ENCODE assay signal across 8 mouse cellular contexts in genomic region chr11:116024356-116024808, GRCm38 (mm10). TPM values are rescaled to one million over a fixed set of nuclear protein-coding genes. Genes with fewer than 3 reads are reported as not detected.
A peak's percentile ranks its signal among the peaks of the same experiment; 100 is the strongest.
DNase-seq lines count a peak whose midpoint lies in the region; ATAC-seq and TF ChIP-seq lines count a peak whose summit lies in the region.

No protein-coding gene starts in this region.

- H3K4me3 ChIP-seq in gastrocnemius, adult 2 months, result peak overlapping the region; percentile 93
- peak overlapping the region; percentile 72 for H3K4me3 ChIP-seq in hindbrain, postnatal 0 days (ENCODE audit: low read length)
- H3K4me3 ChIP-seq in megakaryocyte, embryonic 14.5 days (replicated peaks), result peak overlapping the region; percentile 94

- intact Hi-C loops in gastrocnemius, adult 2 months (cut with DNase I), result no loop called here

- H3K4me1 ChIP-seq in hindbrain, postnatal 0 days (ENCODE audit: insufficient read depth, low read length), result peaks cover 9% of the 10 kb centered on the region; the same call in 1 of the 2 replicates
- peaks cover 44% of the 10 kb centered on the region for H3K4me1 ChIP-seq in megakaryocyte, embryonic 14.5 days

- H3K9me3 ChIP-seq in hindbrain, postnatal 0 days (ENCODE audit: low read length), result no peaks in the 10 kb centered on the region
- H3K9me3 ChIP-seq in megakaryocyte, embryonic 14.5 days, result no peaks in the 10 kb centered on the region

- no peak overlapping the region; the same call in 1 of the 2 replicates for H3K4me2 ChIP-seq in hindbrain, postnatal 0 days (ENCODE audit: low read depth, low read length)

- WGBS in hindbrain, postnatal 0 days, result under 1% methylated on average over 37 of the region's 37 CpGs

- DNase-seq in gastrocnemius, adult 2 months, result peak; percentile 96
- peak; percentile 99 for DNase-seq in hindbrain, postnatal 0 days (ENCODE audit: low spot score)
- peak; percentile 94 to 99 for DNase-seq in left cerebral cortex, adult 8-10 months (ENCODE audit: low spot score in 2 of 2)
- DNase-seq in right cerebral cortex, postnatal 10 days (ENCODE audit: low spot score in 2 of 2), result peak; percentile 98 to 99
- peak; percentile 98 for DNase-seq in yolk sac, embryonic 10.5 days (ENCODE audit: low spot score)

- H3K27ac ChIP-seq in gastrocnemius, adult 2 months, result peak overlapping the region; percentile 100
- peak overlapping the region; percentile 99 for H3K27ac ChIP-seq in hindbrain, postnatal 0 days

- H3K27me3 ChIP-seq in hindbrain, postnatal 0 days (ENCODE audit: insufficient read depth, low read length), result no peaks in the 10 kb centered on the region
- no peaks in the 10 kb centered on the region for H3K27me3 ChIP-seq in megakaryocyte, embryonic 14.5 days (replicated peaks)

- H3K9ac ChIP-seq in hindbrain, postnatal 0 days (replicated peaks; ENCODE audit: low read length), result peak overlapping the region; percentile 99

- ATAC-seq in activated CD4-positive, CD25-positive, alpha-beta regulatory T cell, adult 4 months, result peak; percentile 85
- ATAC-seq in common myeloid progenitor, adult 5-6 weeks (replicated peaks; ENCODE audit: low read depth, poor library complexity, severe bottlenecking), result peak; percentile 78
- peak; percentile 96 for ATAC-seq in hindbrain, postnatal 0 days

- peaks cover 9% of the 10 kb centered on the region for H3K36me3 ChIP-seq in hindbrain, postnatal 0 days (ENCODE audit: insufficient read depth, low read length)
- peaks cover 24% of the 10 kb centered on the region for H3K36me3 ChIP-seq in megakaryocyte, embryonic 14.5 days (replicated peaks; ENCODE audit: low read length)

- TF ChIP-seq CTCF in gastrocnemius, adult 2 months (IDR thresholded peaks at IDR 0.05), result no peak
- no peak for TF ChIP-seq CTCF in hindbrain, postnatal 0 days (IDR thresholded peaks at IDR 0.05; ENCODE audit: low read depth)

RNA-seq across cellular contexts. Expression of gene H3f3b, which starts 3.4 kb away (rescaled TPM):
- 1,000 to 10,000 TPM; 1,520 to 1,873 TPM for polyA plus RNA-seq in activated CD4-positive, CD25-positive, alpha-beta regulatory T cell, adult 4 months (2017; shearing (Covaris generic))
- 867 and 869 TPM in 2 replicates for total RNA-seq in common myeloid progenitor, adult 5-6 weeks (2017)
- total RNA-seq in gastrocnemius, adult 2 months (2021), result 10 to 100 TPM; 55.9 to 58.7 TPM
- total RNA-seq in hindbrain, postnatal 0 days (2014; rRNA removed), result 603 and 627 TPM in 2 replicates
- polyA plus RNA-seq in hindbrain, postnatal 0 days (2015; fragmentation: Nextera tagmentation; extraction: Ambion mirVana), result 2,179 and 2,253 TPM in 2 replicates
- 100 to 1,000 TPM; 272 to 296 (median 284) TPM for total RNA-seq in left cerebral cortex, adult 8-10 months (2022)
- 819 and 908 TPM in 2 replicates for polyA plus RNA-seq in megakaryocyte, embryonic 14.5 days (2012; ENCODE audit: insufficient read depth, low replicate concordance)

RNA-seq across cellular contexts. Expression of gene Unk, which starts 5.7 kb away (rescaled TPM):
- 10 to 100 TPM; 10.4 to 12.3 TPM for polyA plus RNA-seq in activated CD4-positive, CD25-positive, alpha-beta regulatory T cell, adult 4 months (2017; shearing (Covaris generic))
- total RNA-seq in common myeloid progenitor, adult 5-6 weeks (2017), result 15.8 and 28.5 TPM in 2 replicates
- 1 to 10 TPM; 7.0 to 7.4 TPM for total RNA-seq in gastrocnemius, adult 2 months (2021)
- 47.1 and 50.2 TPM in 2 replicates for total RNA-seq in hindbrain, postnatal 0 days (2014; rRNA removed)
- polyA plus RNA-seq in hindbrain, postnatal 0 days (2015; fragmentation: Nextera tagmentation; extraction: Ambion mirVana), result 22.8 and 24.5 TPM in 2 replicates
- 10 to 100 TPM; 23.4 to 27.7 (median 25.0) TPM for total RNA-seq in left cerebral cortex, adult 8-10 months (2022)
- 18.8 and 53.4 TPM in 2 replicates for polyA plus RNA-seq in megakaryocyte, embryonic 14.5 days (2012; ENCODE audit: insufficient read depth, low replicate concordance)

RNA-seq across cellular contexts. Expression of gene Galk1, which starts 11.9 kb away (rescaled TPM):
- 10 to 100 TPM; 23.0 to 25.3 TPM for polyA plus RNA-seq in activated CD4-positive, CD25-positive, alpha-beta regulatory T cell, adult 4 months (2017; shearing (Covaris generic))
- total RNA-seq in common myeloid progenitor, adult 5-6 weeks (2017), result 34.6 and 43.6 TPM in 2 replicates
- 1 to 10 TPM; 3.0 to 3.8 TPM for total RNA-seq in gastrocnemius, adult 2 months (2021)
- 51.5 and 52.3 TPM in 2 replicates for total RNA-seq in hindbrain, postnatal 0 days (2014; rRNA removed)
- polyA plus RNA-seq in hindbrain, postnatal 0 days (2015; fragmentation: Nextera tagmentation; extraction: Ambion mirVana), result 60.3 and 61.7 TPM in 2 replicates
- total RNA-seq in left cerebral cortex, adult 8-10 months (2022), result 10 to 100 TPM; 16.1 to 19.7 (median 18.6) TPM
- 197 and 238 TPM in 2 replicates for polyA plus RNA-seq in megakaryocyte, embryonic 14.5 days (2012; ENCODE audit: insufficient read depth, low replicate concordance)

RNA-seq across cellular contexts. Expression of gene Itgb4, which starts 49.9 kb away (rescaled TPM):
- polyA plus RNA-seq in activated CD4-positive, CD25-positive, alpha-beta regulatory T cell, adult 4 months (2017; shearing (Covaris generic)), result not detected
- total RNA-seq in common myeloid progenitor, adult 5-6 weeks (2017), result 0.29 and 5.1 TPM in 2 replicates
- 1 to 10 TPM; 4.2 to 4.5 TPM for total RNA-seq in gastrocnemius, adult 2 months (2021)
- 1.7 and 3.1 TPM in 2 replicates for total RNA-seq in hindbrain, postnatal 0 days (2014; rRNA removed)
- 2.2 and 2.8 TPM in 2 replicates for polyA plus RNA-seq in hindbrain, postnatal 0 days (2015; fragmentation: Nextera tagmentation; extraction: Ambion mirVana)
- 10 to 100 TPM in 3 of 4 experiments, 1 to 10 TPM in 1; 9.4 to 13.4 (median 11.3) TPM for total RNA-seq in left cerebral cortex, adult 8-10 months (2022)
- 5.6 and 6.9 TPM in 2 replicates for polyA plus RNA-seq in megakaryocyte, embryonic 14.5 days (2012; ENCODE audit: insufficient read depth, low replicate concordance)

RNA-seq across cellular contexts. Expression of gene Unc13d, which starts 53.4 kb away (rescaled TPM):
- polyA plus RNA-seq in activated CD4-positive, CD25-positive, alpha-beta regulatory T cell, adult 4 months (2017; shearing (Covaris generic)), result 100 to 1,000 TPM in 1 of 2 experiments, 10 to 100 TPM in 1; 68.6 to 116 TPM
- total RNA-seq in common myeloid progenitor, adult 5-6 weeks (2017), result 29.7 and 29.9 TPM in 2 replicates
- under 1 TPM; 0.13 to 0.50 TPM for total RNA-seq in gastrocnemius, adult 2 months (2021)
- 0.65 and 1.3 TPM in 2 replicates for total RNA-seq in hindbrain, postnatal 0 days (2014; rRNA removed)
- polyA plus RNA-seq in hindbrain, postnatal 0 days (2015; fragmentation: Nextera tagmentation; extraction: Ambion mirVana), result 0.65 and 0.96 TPM in 2 replicates
- 1 to 10 TPM; 1.2 to 4.1 (median 1.7) TPM for total RNA-seq in left cerebral cortex, adult 8-10 months (2022)
- 221 and 384 TPM in 2 replicates for polyA plus RNA-seq in megakaryocyte, embryonic 14.5 days (2012; ENCODE audit: insufficient read depth, low replicate concordance)

Comparison
In these comparisons a context has a peak if more than half of its experiments do, and no peak if none do; other contexts are left out.
1. Peak in every context shown above with its lines: DNase-seq, ATAC-seq, H3K4me3 ChIP-seq and H3K27ac ChIP-seq.
2. RNA of gene H3f3b, which starts 3.4 kb away (total RNA-seq): 867 to 869 TPM in common myeloid progenitor, adult 5-6 weeks, 603 to 627 TPM in hindbrain, postnatal 0 days and 272 to 296 TPM in left cerebral cortex, adult 8-10 months; 55.9 to 58.7 TPM in gastrocnemius, adult 2 months; every median in the first group is over 4 times any median in the second.